Mouse (Mus musculus) left cerebral cortex, postnatal 4 days (tissue): ENCODE results near the gene Coro6. TPM values are rescaled to one million over a fixed set of nuclear protein-coding genes. Genes with fewer than 3 reads are reported as not detected.
A peak's percentile ranks its signal among the peaks of the same experiment; 100 is the strongest.

Experiments
- DNase-seq: peaks from one replicate; pipeline ENCODE4 v3.0.0-alpha.2; 2022
- intact Hi-C: fragments of 180-260 bp; cut with DNase I; formaldehyde crosslinking; loops from one replicate; pipeline ENCODE4 v1.15.1; 2025
- total RNA-seq, 2 experiments: library from RNA; stranded (reverse); gene quantifications; 2 replicates each; pipeline ENCODE4 v1.2.3; 2021

The Coro6 gene
- total RNA-seq, 2 experiments from 2014 or later = 2.2 to 3.7 TPM

- intact Hi-C loops = loop anchor here (10.0 kb wide), 1 partner anchor 128 kb away; no protein-coding TSS in a partner anchor
- no peak for DNase-seq
Observed at GRCm38 (mm10) chr11:77463101-77463445, 862 bp downstream of the Coro6 start.

GRCm38 (mm10) chr11:77463786-77464185 is 1.6 kb downstream of the Coro6 start:
- DNase-seq = no peak
- intact Hi-C loops = loop anchor here (10.0 kb wide), 1 partner anchor 129 kb away; no protein-coding TSS in a partner anchor

- intact Hi-C loops = loop anchor here (10.0 kb wide), 1 partner anchor 130 kb away; no protein-coding TSS in a partner anchor
- no peak for DNase-seq
Observed at GRCm38 (mm10) chr11:77464684-77465083, 2.5 kb downstream of the Coro6 start.

- intact Hi-C loops = loop anchor here (10.0 kb wide), 1 partner anchor 130 kb away; no protein-coding TSS in a partner anchor
- no peak for DNase-seq
Observed at GRCm38 (mm10) chr11:77465111-77465510, 2.9 kb downstream of the Coro6 start.

GRCm38 (mm10) chr11:77466544-77466943 is 4.3 kb downstream of the Coro6 start:
- no peak for DNase-seq
- intact Hi-C loops = loop anchor here (10.0 kb wide), 1 partner anchor 132 kb away; no protein-coding TSS in a partner anchor

- intact Hi-C loops = loop anchor here (10.0 kb wide), 1 partner anchor 132 kb away; no protein-coding TSS in a partner anchor
- DNase-seq = peak; percentile 59
Observed at GRCm38 (mm10) chr11:77467157-77467556, 4.9 kb downstream of the Coro6 start.

GRCm38 (mm10) chr11:77467784-77468183 is 5.6 kb downstream of the Coro6 start:
- intact Hi-C loops = loop anchor here (10.0 kb wide), 1 partner anchor 133 kb away; no protein-coding TSS in a partner anchor
- peak; percentile 75 for DNase-seq

GRCm38 (mm10) chr11:77468397-77468796 is 6.2 kb downstream of the Coro6 start:
- DNase-seq = no peak
- intact Hi-C loops = loop anchor here (10.0 kb wide), 1 partner anchor 134 kb away; no protein-coding TSS in a partner anchor

- no peak for DNase-seq
- intact Hi-C loops = no loop called here
Observed at GRCm38 (mm10) chr11:77471407-77471806, 9.2 kb downstream of the Coro6 start.

- intact Hi-C loops = no loop called here
- DNase-seq = no peak
Observed at GRCm38 (mm10) chr11:77472775-77473174, 10.6 kb downstream of the Coro6 start.

- DNase-seq = no peak
- intact Hi-C loops = no loop called here
Observed at GRCm38 (mm10) chr11:77476216-77476615, 14.0 kb downstream of the Coro6 start.

GRCm38 (mm10) chr11:77476895-77477294 is 14.7 kb downstream of the Coro6 start:
- intact Hi-C loops = no loop called here
- DNase-seq = no peak

- DNase-seq = no peak
Observed at GRCm38 (mm10) chr11:77483043-77483442, 20.8 kb downstream of the Coro6 start.

GRCm38 (mm10) chr11:77483510-77484255 is 21.5 kb downstream of the Coro6 start:
- intact Hi-C loops = loop anchor here (10.0 kb wide), 1 partner anchor 379 kb away; no protein-coding TSS in a partner anchor
- DNase-seq = no peak

More at GRCm38 (mm10) chr11:77483043-77483442, 20.8 kb downstream of the Coro6 start:
- intact Hi-C loops = loop anchor here (10.0 kb wide), 1 partner anchor 378 kb away; no protein-coding TSS in a partner anchor

- intact Hi-C loops = loop anchor here (10.0 kb wide), 1 partner anchor 380 kb away; no protein-coding TSS in a partner anchor
- peak; percentile 65 for DNase-seq
Observed at GRCm38 (mm10) chr11:77485229-77485628, 23.0 kb downstream of the Coro6 start.

GRCm38 (mm10) chr11:77486798-77487197 is 24.6 kb downstream of the Coro6 start:
- peak; percentile 84 for DNase-seq
- intact Hi-C loops = loop anchor here (10.0 kb wide), 1 partner anchor 382 kb away; no protein-coding TSS in a partner anchor

GRCm38 (mm10) chr11:77488771-77489581 is 26.8 kb downstream of the Coro6 start:
- DNase-seq = no peak
- intact Hi-C loops = loop anchor here (10.0 kb wide), 1 partner anchor 384 kb away; no protein-coding TSS in a partner anchor

GRCm38 (mm10) chr11:77489591-77490235 is 27.5 kb downstream of the Coro6 start, which contains the start of gene Ankrd13b:
Gene Ankrd13b (minus strand): TSS chr11:77489678.
- intact Hi-C loops = loop anchor here (10.0 kb wide), 1 partner anchor 385 kb away; no protein-coding TSS in a partner anchor

GRCm38 (mm10) chr11:77490451-77490850 is 28.2 kb downstream of the Coro6 start:
- no peak for DNase-seq

More at GRCm38 (mm10) chr11:77489591-77490235, 27.5 kb downstream of the Coro6 start, which contains the start of gene Ankrd13b:
- peak; percentile 86 for DNase-seq

GRCm38 (mm10) chr11:77491123-77491501 is 28.9 kb downstream of the Coro6 start:
- intact Hi-C loops = no loop called here
- peak; percentile 97 for DNase-seq

More at GRCm38 (mm10) chr11:77490451-77490850, 28.2 kb downstream of the Coro6 start:
- intact Hi-C loops = no loop called here
